Mouse (Mus musculus) limb, embryonic 10.5 days (tissue): ENCODE results near the gene Olfr1436. TPM values are rescaled to one million over a fixed set of nuclear protein-coding genes. Genes with fewer than 3 reads are reported as not detected.
"Not testable (repeated sequence)": the region's sequence is repeated elsewhere in the genome, so short reads cannot be mapped to it uniquely, and the experiment has no call there.

ENCODE experiments used
- DNase-seq: peaks from one replicate; pipeline ENCODE4 v3.0.0-alpha.2; 2017; ENCODE audit warnings: low spot score
- H3K27ac ChIP-seq: fragments of 300-500 bp; sonication (generic); 2 replicates; pipeline ENCODE4 v1.5.1; 2016; ENCODE audit warnings: mild to moderate bottlenecking
- H3K27me3 ChIP-seq: fragments of 300-500 bp; sonication (generic); 2 replicates; pipeline ENCODE4 v1.6.1; 2016; ENCODE audit warnings: low read depth, mild to moderate bottlenecking; ENCODE audit not compliant: poor library complexity, severe bottlenecking
- H3K36me3 ChIP-seq: fragments of 300-500 bp; sonication (generic); 2 replicates; pipeline ENCODE4 v1.6.1; 2016; ENCODE audit warnings: mild to moderate bottlenecking, moderate library complexity
- H3K4me1 ChIP-seq: fragments of 300-500 bp; sonication (generic); 2 replicates; pipeline ENCODE4 v1.6.1; 2016
- H3K4me3 ChIP-seq: fragments of 300-500 bp; sonication (generic); 2 replicates; pipeline ENCODE4 v1.5.1; 2016; ENCODE audit warnings: mild to moderate bottlenecking, moderate library complexity
- H3K9me3 ChIP-seq: fragments of 300-500 bp; sonication (generic); replicated peaks from 2 replicates; pipeline ENCODE4 v1.6.1; 2016; ENCODE audit warnings: mild to moderate bottlenecking
- WGBS: fragments of 180-500 bp; shearing (Covaris S2); methylation state at CpG from one replicate; pipeline ENCODE4 v1.1.7; 2016; 5-methylcytosine and 5-hydroxymethylcytosine counted together
- polyA plus RNA-seq: library from polyadenylated mRNA; unstranded; fragments of >200 nt; fragmentation: Nextera tagmentation; extraction: Ambion mirVana; gene quantifications from 2 replicates; pipeline ENCODE4 v1.2.1, GENCODE M21; 2016

The Olfr1436 gene
- not detected in 2 replicates for polyA plus RNA-seq

DNA sequence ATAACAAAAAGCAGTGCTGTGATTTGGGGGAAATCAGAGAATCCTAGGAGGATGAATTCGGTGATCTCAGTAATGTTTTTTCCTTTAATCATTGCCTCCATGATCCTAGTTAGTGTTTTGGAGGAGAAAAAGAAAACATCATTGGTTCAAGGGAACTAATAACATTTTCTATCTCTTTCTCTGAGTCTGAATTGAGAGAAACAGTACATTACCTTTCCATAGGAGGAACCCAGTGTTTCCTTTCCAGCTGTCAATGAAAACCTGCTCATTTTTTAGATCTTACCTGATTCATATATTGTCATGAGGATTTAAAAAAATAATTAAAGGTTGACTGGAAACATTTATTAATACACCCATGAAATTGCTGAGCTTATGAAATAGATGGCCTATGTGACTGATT lies at the start of gene Olfr1436:
Gene Olfr1436, minus strand, starts transcription at position 101 of the 400 bp plus-strand sequence.
- not testable (repeated sequence) for DNase-seq, H3K4me1 ChIP-seq, H3K36me3 ChIP-seq, H3K27me3 ChIP-seq, H3K9me3 ChIP-seq, H3K27ac ChIP-seq, H3K4me3 ChIP-seq
- WGBS = 77% methylated on average over 1 of the region's 1 CpGs

DNA sequence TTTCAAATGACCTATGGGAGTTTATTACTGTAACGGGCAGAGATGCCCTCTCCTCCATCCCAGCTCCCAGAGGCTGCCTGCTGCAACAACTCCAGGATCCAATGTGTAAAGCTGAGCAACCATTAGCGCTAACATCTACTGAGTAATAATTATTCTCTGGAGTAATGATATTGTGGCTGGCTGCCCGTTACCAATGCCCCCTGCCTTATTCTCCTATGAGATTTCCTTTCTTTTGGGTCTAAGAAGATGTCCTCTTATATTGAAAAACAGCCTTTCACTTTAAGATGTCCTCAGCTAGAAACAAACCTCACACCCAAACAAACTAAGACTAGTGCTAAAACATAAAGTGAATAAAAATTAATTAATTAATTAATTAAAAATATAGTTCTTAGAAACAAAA lies 36.9 kb upstream of the Olfr1436 start, which contains the start of gene Olfr1438-ps1:
Gene Olfr1438-ps1, minus strand, starts transcription at position 101 of the 400 bp plus-strand sequence.
- Histone ChIP-seq H3K9me3 (no peaks in the 10 kb centered on the region), H3K36me3 (no peaks in the 10 kb centered on the region), H3K4me3 (no peak within 1 kb of the TSS), H3K27ac (no peak within 1 kb of the TSS), H3K27me3 (no peaks in the 10 kb centered on the region), H3K4me1 (no peaks in the 10 kb centered on the region)
- no peak for DNase-seq
- 91% methylated on average over 3 of the region's 3 CpGs for WGBS

DNA sequence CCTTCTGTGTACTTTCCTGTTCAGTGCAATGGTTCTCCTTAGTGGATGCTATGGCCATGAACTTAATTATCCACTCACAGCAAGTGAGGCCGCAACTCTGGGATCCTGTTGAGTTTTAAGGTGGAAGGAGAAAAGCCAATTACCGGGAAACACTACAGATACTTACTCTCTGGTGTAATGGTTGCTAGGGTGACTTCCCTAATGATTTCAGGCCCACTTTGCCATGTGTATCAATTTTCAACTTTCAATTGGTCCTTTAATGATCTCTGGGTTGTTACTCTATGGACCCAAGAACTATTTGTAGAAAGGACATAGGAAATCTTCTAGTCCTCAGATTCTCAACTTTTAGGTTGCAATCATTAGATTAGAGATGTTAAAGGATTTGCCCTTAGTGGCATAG lies 26.1 kb upstream of the Olfr1436 start, which contains the start of gene Olfr1437:
Gene Olfr1437, minus strand, starts transcription at position 101 of the 400 bp plus-strand sequence.
- Histone ChIP-seq H3K27me3 (no peaks in the 10 kb centered on the region), H3K4me1 (no peaks in the 10 kb centered on the region), H3K9me3 (no peaks in the 10 kb centered on the region), H3K27ac (no peak within 1 kb of the TSS), H3K4me3 (no peak within 1 kb of the TSS), H3K36me3 (no peaks in the 10 kb centered on the region)
- DNase-seq = no peak
- WGBS = 85% methylated on average over 2 of the region's 2 CpGs

DNA sequence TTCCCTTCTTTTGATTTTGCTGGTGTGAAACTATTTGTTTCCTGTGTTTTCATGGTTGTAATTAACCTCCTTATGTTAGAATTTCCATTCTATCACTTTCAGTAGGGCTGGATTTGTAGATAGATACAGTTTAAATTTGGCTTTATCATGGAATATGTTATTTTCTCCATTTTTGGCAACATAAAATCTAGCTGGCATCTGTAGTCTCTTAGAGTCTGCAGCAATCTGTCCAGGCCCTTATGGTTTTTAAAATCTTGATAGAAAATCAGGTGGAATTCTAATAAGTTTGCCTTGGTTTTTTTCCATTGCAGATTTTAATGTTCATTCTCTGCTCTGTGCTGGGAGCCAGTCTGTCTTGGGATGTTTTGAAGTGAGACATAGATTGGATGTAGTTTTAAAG lies 6.0 kb downstream of the Olfr1436 start:
- H3K27me3 ChIP-seq = no peaks in the 10 kb centered on the region
- no peaks in the 10 kb centered on the region for H3K4me1 ChIP-seq
- no peaks in the 10 kb centered on the region for H3K9me3 ChIP-seq
- H3K4me3 ChIP-seq = no peak overlapping the region
- no peak overlapping the region for H3K27ac ChIP-seq
- no peak for DNase-seq
- H3K36me3 ChIP-seq = no peaks in the 10 kb centered on the region

DNA sequence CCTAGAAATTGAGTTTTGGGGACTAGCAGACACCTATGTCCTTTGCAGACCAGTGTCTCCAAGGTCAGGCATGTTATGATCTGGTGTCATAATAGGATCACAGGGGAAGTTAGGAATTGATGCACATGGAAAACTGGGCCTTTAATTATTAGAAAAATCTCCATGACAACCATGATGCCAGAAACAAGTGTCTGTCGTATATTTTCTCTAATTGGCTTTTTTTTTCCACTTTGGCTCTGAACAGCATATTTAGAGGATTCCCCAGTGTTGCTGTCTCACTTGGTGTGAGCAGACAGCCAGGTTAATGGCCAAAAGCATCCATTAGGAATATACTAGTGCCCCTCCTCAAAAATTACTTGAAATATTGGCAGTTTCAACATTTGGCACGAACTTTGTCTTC lies 19.4 kb downstream of the Olfr1436 start, which contains the start of gene Olfr1434:
Gene Olfr1434, plus strand, starts transcription at position 301 of the 400 bp plus-strand sequence.
- Histone ChIP-seq H3K27me3 (no peaks in the 10 kb centered on the region), H3K4me1 (no peaks in the 10 kb centered on the region), H3K4me3 (no peak within 1 kb of the TSS), H3K36me3 (no peaks in the 10 kb centered on the region), H3K27ac (no peak within 1 kb of the TSS), H3K9me3 (no peaks in the 10 kb centered on the region)
- no peak for DNase-seq
- 82% methylated on average over 2 of the region's 2 CpGs for WGBS

DNA sequence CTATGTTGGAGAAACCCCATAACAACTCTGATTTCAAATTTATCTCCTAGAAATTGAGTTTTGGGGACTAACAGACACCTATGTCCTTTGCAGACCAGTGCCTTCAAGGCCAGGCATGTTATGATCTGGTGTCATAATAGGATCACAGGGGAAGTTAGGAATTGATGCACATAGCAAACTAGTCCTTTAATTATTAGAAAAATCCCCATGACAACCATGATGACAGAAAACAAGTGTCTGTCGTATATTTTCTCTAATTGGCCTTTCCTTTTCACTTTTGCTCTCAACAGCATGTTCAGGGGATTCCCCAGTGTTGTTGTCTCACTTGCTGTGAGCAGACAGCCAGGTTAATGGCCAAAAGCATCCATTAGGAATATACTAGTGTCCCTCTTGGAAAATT lies 38.2 kb downstream of the Olfr1436 start, which contains the start of gene Olfr235:
Gene Olfr235, plus strand, starts transcription at position 301 of the 400 bp plus-strand sequence.
- Histone ChIP-seq H3K27me3 (no peaks in the 10 kb centered on the region), H3K9me3 (no peaks in the 10 kb centered on the region), H3K27ac (no peak within 1 kb of the TSS), H3K36me3 (no peaks in the 10 kb centered on the region), H3K4me1 (no peaks in the 10 kb centered on the region), H3K4me3 (no peak within 1 kb of the TSS)
- 81% methylated on average over 1 of the region's 1 CpGs for WGBS
- DNase-seq = no peak

Other genes starting within 250 kb of the Olfr1436 start
- not detected in 2 replicates for gene Olfr1424, start 236.4 kb downstream of the Olfr1436 start, polyA plus RNA-seq
- not detected in 2 replicates for gene Olfr1425, start 221.4 kb downstream of the Olfr1436 start, polyA plus RNA-seq
- gene Olfr1426, start 207.1 kb downstream of the Olfr1436 start, polyA plus RNA-seq = not detected in 2 replicates
- gene Olfr1427, start 195.8 kb downstream of the Olfr1436 start, polyA plus RNA-seq = not detected in 2 replicates
- not detected in 2 replicates for gene Olfr1428, start 183.2 kb downstream of the Olfr1436 start, polyA plus RNA-seq
- not detected in 2 replicates for gene Olfr76, start 175.9 kb downstream of the Olfr1436 start, polyA plus RNA-seq
- not detected in 2 replicates for gene Olfr1555-ps1, start 129.0 kb downstream of the Olfr1436 start, polyA plus RNA-seq
- not detected in 2 replicates for gene Olfr1431, start 98.5 kb downstream of the Olfr1436 start, polyA plus RNA-seq
- gene Olfr1432, start 66.5 kb downstream of the Olfr1436 start, polyA plus RNA-seq = not detected in 2 replicates
- gene Olfr262, start 57.5 kb downstream of the Olfr1436 start, polyA plus RNA-seq = not detected in 2 replicates
- not detected in 2 replicates for gene Olfr235, start 38.1 kb downstream of the Olfr1436 start, polyA plus RNA-seq
- not detected in 2 replicates for gene Olfr1434, start 19.3 kb downstream of the Olfr1436 start, polyA plus RNA-seq
- not detected in 2 replicates for gene Olfr1437, start 26.0 kb upstream of the Olfr1436 start, polyA plus RNA-seq
- not detected in 2 replicates for gene Olfr1438-ps1, start 36.8 kb upstream of the Olfr1436 start, polyA plus RNA-seq
- not detected in 2 replicates for gene Olfr1440, start 88.1 kb upstream of the Olfr1436 start, polyA plus RNA-seq
- not detected in 2 replicates for gene Olfr1441, start 118.3 kb upstream of the Olfr1436 start, polyA plus RNA-seq
- not detected in 2 replicates for gene Pfpl, start 128.8 kb upstream of the Olfr1436 start, polyA plus RNA-seq
- 0.05 and 0.08 TPM in 2 replicates for gene Mpeg1, start 161.6 kb upstream of the Olfr1436 start, polyA plus RNA-seq
- gene Dtx4, start 202.3 kb upstream of the Olfr1436 start, polyA plus RNA-seq = 1.8 and 2.3 TPM in 2 replicates
- 11.5 and 15.4 TPM in 2 replicates for gene Fam111a, start 246.6 kb upstream of the Olfr1436 start, polyA plus RNA-seq